Mouse (Mus musculus): ENCODE measurements at regions not wholly inside any gene's neighbourhood (a gene's known extent, or its start where the extent isn't known, plus 50 kb on each side); places are given as distances from the start of the nearest gene placed in this dataset.

DNA sequence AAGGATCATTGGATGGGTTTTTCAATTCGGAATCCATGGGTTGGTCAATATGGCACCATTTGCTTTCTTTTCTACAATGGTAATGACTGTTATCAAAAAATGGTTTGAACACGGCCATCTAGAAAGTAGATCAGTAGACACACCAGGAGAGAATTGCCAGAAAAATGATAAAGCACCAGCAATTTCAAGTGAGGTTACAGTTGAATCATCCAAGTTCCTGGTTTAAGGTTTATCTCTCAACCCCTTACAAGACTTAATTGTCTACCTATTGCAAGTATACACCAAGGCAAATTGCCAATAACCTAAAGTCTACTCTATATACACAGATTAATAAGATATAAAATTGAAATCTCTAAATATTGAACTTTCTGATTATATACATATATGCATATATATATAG, 53.4 kb upstream of the Col1a2 start:
- no peak for DNase-seq (ENCODE audit: low spot score)
- Histone ChIP-seq H3K27ac (ENCODE audit: low read length) (no peak overlapping the region), H3K9me3 (ENCODE audit: low read length) (no peaks in the 10 kb centered on the region), H3K4me3 (ENCODE audit: low read depth, low read length) (no peak overlapping the region), H3K36me3 (ENCODE audit: insufficient read depth, low read length) (no peaks in the 10 kb centered on the region), H3K9ac (replicated peaks; ENCODE audit: low read depth) (no peak overlapping the region), H3K4me2 (replicated peaks; ENCODE audit: low read depth, low read length) (no peak overlapping the region), H3K4me1 (ENCODE audit: insufficient read depth, low read depth, low read length) (no peaks in the 10 kb centered on the region), H3K27me3 (replicated peaks; ENCODE audit: insufficient read depth, low read length) (no peaks in the 10 kb centered on the region)
- no peak for TF ChIP-seq EP300 (IDR thresholded peaks at IDR 0.05)
- no peak for TF ChIP-seq CTCF (IDR thresholded peaks at IDR 0.05)
- no peak for ATAC-seq
- 90% methylated on average over 2 of the region's 2 CpGs for WGBS

All from lung, postnatal 0 days (tissue).